In the genomic region with DNA sequence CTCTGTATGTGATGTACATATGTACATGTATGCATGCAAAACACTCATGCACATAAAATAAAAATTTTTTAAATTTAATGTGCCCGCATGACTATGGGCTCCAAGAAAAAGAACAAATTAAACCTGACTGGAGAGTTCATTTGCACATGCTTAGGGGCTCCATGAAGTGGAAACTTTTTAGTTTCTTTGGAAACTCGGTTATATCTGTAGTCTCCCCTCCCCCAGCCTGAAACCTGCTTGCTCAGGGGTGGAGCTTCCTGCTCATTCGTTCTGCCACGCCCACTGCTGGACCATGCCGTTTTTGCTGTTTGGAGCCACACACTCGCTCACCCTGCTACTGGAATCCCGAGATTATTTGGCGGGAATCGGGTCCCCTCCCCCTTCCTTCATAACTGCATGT, we compare ENCODE assay signal across 21 mouse cellular contexts. TPM values are rescaled to one million over a fixed set of nuclear protein-coding genes. Genes with fewer than 3 reads are reported as not detected.
DNase-seq lines count a peak whose midpoint lies in the region; ATAC-seq and TF ChIP-seq lines count a peak whose summit lies in the region.
"Had no signal": no experiment of that assay in that cellular context is flagged by ENCODE, and none has a peak within 500 bp of the region (broad histone marks: within the 10 kb centered on the region; RNA-seq: fewer than 3 reads in every experiment).

No protein-coding gene starts in this region.

- H3K27me3 ChIP-seq in heart, embryonic 13.5 days (replicated peaks): no peaks in the 10 kb centered on the region
- H3K27me3 ChIP-seq in heart, adult 2 months (ENCODE audit: control insufficient read depth, insufficient read depth, low read length): no peaks in the 10 kb centered on the region
- no peaks in the 10 kb centered on the region for H3K27me3 ChIP-seq in lung, embryonic 15.5 days
- H3K27me3 ChIP-seq in ES-Bruce4 (ENCODE audit: control insufficient read depth, insufficient read depth, low read length, poor library complexity, severe bottlenecking): no peaks in the 10 kb centered on the region
- no peaks in the 10 kb centered on the region for H3K27me3 ChIP-seq in liver, embryonic 15.5 days
- H3K27me3 ChIP-seq: embryonic facial prominence, embryonic 12.5 days; forebrain, embryonic 12.5 days; limb, embryonic 12.5 days; megakaryocyte, embryonic 14.5 days; midbrain, embryonic 13.5 days had no signal

- TF ChIP-seq POLR2A in heart, adult 2 months (IDR thresholded peaks at IDR 0.05; ENCODE audit: insufficient read depth, low read depth, low read length): no peak
- no peak for TF ChIP-seq POLR2A in ES-Bruce4 (IDR thresholded peaks at IDR 0.05; ENCODE audit: insufficient read depth, low read length)

- ATAC-seq in heart, embryonic 13.5 days (ENCODE audit: extremely low read depth, insufficient number of reproducible peaks, low FRiP score, low TSS enrichment): no peak
- no peak for ATAC-seq in lung, embryonic 15.5 days (ENCODE audit: borderline replicate concordance, extremely low read depth, low FRiP score, low TSS enrichment)
- ATAC-seq in liver, embryonic 15.5 days (ENCODE audit: insufficient read depth): no peak
- ATAC-seq: activated CD4-positive, CD25-positive, alpha-beta regulatory T cell, adult 4 months; hindbrain, postnatal 0 days; intestine, postnatal 0 days; midbrain, embryonic 13.5 days had no signal

- no peak overlapping the region for H3K4me3 ChIP-seq in heart, embryonic 13.5 days
- no peak overlapping the region for H3K4me3 ChIP-seq in heart, adult 2 months
- H3K4me3 ChIP-seq in lung, embryonic 15.5 days: no peak overlapping the region
- H3K4me3 ChIP-seq in ES-Bruce4 (ENCODE audit: low read depth, low read length): peak overlapping the region; percentile 0; the same call in 1 of the 2 replicates
- no peak overlapping the region for H3K4me3 ChIP-seq in liver, embryonic 15.5 days (replicated peaks)
- H3K4me3 ChIP-seq: embryonic facial prominence, embryonic 12.5 days; erythroblast, embryonic 14.5 days; forebrain, embryonic 12.5 days; limb, embryonic 12.5 days; midbrain, embryonic 13.5 days had no signal

- H3K27ac ChIP-seq in heart, embryonic 13.5 days (replicated peaks): no peak overlapping the region
- no peak overlapping the region for H3K27ac ChIP-seq in heart, adult 2 months
- H3K27ac ChIP-seq in lung, embryonic 15.5 days: no peak overlapping the region
- no peak overlapping the region for H3K27ac ChIP-seq in ES-Bruce4 (ENCODE audit: insufficient read depth, low read length)
- H3K27ac ChIP-seq in liver, embryonic 15.5 days (replicated peaks): no peak overlapping the region
- H3K27ac ChIP-seq: embryonic facial prominence, embryonic 12.5 days; forebrain, embryonic 12.5 days; hindbrain, postnatal 0 days; limb, embryonic 12.5 days; midbrain, embryonic 13.5 days had no signal

- no peak for TF ChIP-seq EP300 in heart, adult 2 months (IDR thresholded peaks at IDR 0.05; ENCODE audit: insufficient read depth, low read depth, low read length)
- TF ChIP-seq EP300 in ES-Bruce4 (IDR thresholded peaks at IDR 0.05; ENCODE audit: insufficient read depth, low read depth, low read length): no peak

- no peaks in the 10 kb centered on the region for H3K79me2 ChIP-seq in heart, adult 2 months (replicated peaks; ENCODE audit: control insufficient read depth, insufficient read depth, low read length)

- WGBS in heart, embryonic 13.5 days: 27% methylated on average over 9 of the region's 9 CpGs
- WGBS in heart, adult 2 months: 29% methylated on average over 9 of the region's 9 CpGs
- 21% methylated on average over 9 of the region's 9 CpGs for WGBS in lung, embryonic 15.5 days
- 20% methylated on average over 9 of the region's 9 CpGs for WGBS in liver, embryonic 15.5 days (ENCODE audit: insufficient replicate concordance)

- no peak for DNase-seq in heart, adult 2 months
- no peak for DNase-seq in lung, postnatal 4 days
- DNase-seq in neural tube, embryonic 10.5 days (ENCODE audit: extremely low spot score, low spot score): no peak
- DNase-seq: adrenal gland, adult 8-10 months; cerebellum, adult 18-20 months; cerebellum, postnatal 14 days; kidney, postnatal 4 days; lung, postnatal 14 days had no signal

- no peaks in the 10 kb centered on the region for H3K4me1 ChIP-seq in heart, embryonic 13.5 days
- H3K4me1 ChIP-seq in heart, adult 2 months (ENCODE audit: control insufficient read depth, insufficient read depth, low read length): no peaks in the 10 kb centered on the region
- H3K4me1 ChIP-seq in lung, embryonic 15.5 days: no peaks in the 10 kb centered on the region
- H3K4me1 ChIP-seq in ES-Bruce4 (ENCODE audit: control insufficient read depth, insufficient read depth, low read length): no peaks in the 10 kb centered on the region
- no peaks in the 10 kb centered on the region for H3K4me1 ChIP-seq in liver, embryonic 15.5 days (replicated peaks)
- H3K4me1 ChIP-seq: forebrain, embryonic 12.5 days; midbrain, embryonic 13.5 days had no signal

- H3K36me3 ChIP-seq in heart, embryonic 13.5 days: no peaks in the 10 kb centered on the region
- H3K36me3 ChIP-seq in heart, adult 2 months (ENCODE audit: control insufficient read depth, insufficient read depth, low read length): no peaks in the 10 kb centered on the region
- H3K36me3 ChIP-seq in lung, embryonic 15.5 days: no peaks in the 10 kb centered on the region
- H3K36me3 ChIP-seq in ES-Bruce4 (ENCODE audit: control insufficient read depth, insufficient read depth, low read length, poor library complexity, severe bottlenecking): no peaks in the 10 kb centered on the region
- no peaks in the 10 kb centered on the region for H3K36me3 ChIP-seq in liver, embryonic 15.5 days (replicated peaks)
- H3K36me3 ChIP-seq: embryonic facial prominence, embryonic 12.5 days; forebrain, embryonic 12.5 days; limb, embryonic 12.5 days; midbrain, embryonic 13.5 days had no signal

- intact Hi-C loops in heart, adult 2 months (cut with DNase I): no loop called here

- H3K4me2 ChIP-seq in heart, embryonic 13.5 days: peak overlapping the region; percentile 42
- H3K4me2 ChIP-seq in lung, embryonic 15.5 days: 0 out of 2 replicates have a peak overlapping the region, but pooled peaks have one; percentile 13
- H3K4me2 ChIP-seq in liver, embryonic 15.5 days: peak overlapping the region; percentile 10; the same call in 1 of the 2 replicates
- H3K4me2 ChIP-seq: embryonic facial prominence, embryonic 12.5 days; forebrain, embryonic 12.5 days; limb, embryonic 12.5 days; midbrain, embryonic 13.5 days had no signal

- no peak overlapping the region for H3K9ac ChIP-seq in heart, embryonic 13.5 days
- H3K9ac ChIP-seq in heart, adult 2 months (ENCODE audit: low read depth, low read length): no peak overlapping the region
- H3K9ac ChIP-seq in lung, embryonic 15.5 days: no peak overlapping the region
- H3K9ac ChIP-seq in ES-Bruce4 (ENCODE audit: low read depth, poor library complexity, severe bottlenecking): no peak overlapping the region
- H3K9ac ChIP-seq in liver, embryonic 15.5 days: no peak overlapping the region
- H3K9ac ChIP-seq: embryonic facial prominence, embryonic 12.5 days; forebrain, embryonic 12.5 days; limb, embryonic 12.5 days; midbrain, embryonic 13.5 days had no signal

- TF ChIP-seq CTCF in heart, adult 2 months (IDR thresholded peaks at IDR 0.05): no peak
- TF ChIP-seq CTCF in ES-Bruce4 (IDR thresholded peaks at IDR 0.05; ENCODE audit: low read depth, low read length): no peak

- H3K9me3 ChIP-seq in heart, embryonic 13.5 days: no peaks in the 10 kb centered on the region
- no peaks in the 10 kb centered on the region for H3K9me3 ChIP-seq in lung, embryonic 15.5 days
- H3K9me3 ChIP-seq in ES-Bruce4 (replicated peaks; ENCODE audit: control insufficient read depth, insufficient read depth, low read length, poor library complexity, severe bottlenecking): peaks cover 10% of the 10 kb centered on the region
- no peaks in the 10 kb centered on the region for H3K9me3 ChIP-seq in liver, embryonic 15.5 days (replicated peaks)
- H3K9me3 ChIP-seq: embryonic facial prominence, embryonic 12.5 days; forebrain, embryonic 12.5 days; limb, embryonic 12.5 days; midbrain, embryonic 13.5 days had no signal

RNA-seq across cellular contexts. Expression of a gene that starts 7.9 kb away (rescaled TPM):
- 5.3 and 5.9 TPM in 2 replicates for polyA plus RNA-seq in heart, embryonic 13.5 days (2015; fragmentation: Nextera tagmentation; extraction: Ambion mirVana)
- total RNA-seq in heart, adult 2 months (2021): 1 to 10 TPM; 7.6 to 8.0 TPM
- polyA plus RNA-seq in heart, adult 2 months (2012; rRNA removed): 3.9 and 7.3 TPM in 2 replicates
- polyA plus RNA-seq in lung, embryonic 15.5 days (2015; fragmentation: Nextera tagmentation; extraction: Ambion mirVana): 8.0 and 10.7 TPM in 2 replicates
- 14.1 and 15.0 TPM in 2 replicates for polyA plus RNA-seq in ES-Bruce4 (2011; ENCODE audit: insufficient read depth, insufficient read length, low read depth, missing spikeins)
- 6.5 and 6.8 TPM in 2 replicates for polyA plus RNA-seq in liver, embryonic 15.5 days (2015; fragmentation: Nextera tagmentation; extraction: Ambion mirVana)
